Mouse (Mus musculus) megakaryocyte, embryonic 14.5 days (primary cell): ENCODE results near the gene Pde4d.

Experiments
- FLI1 ChIP-seq: IDR thresholded peaks from 2 replicates; pipeline ENCODE4 v1.6.1; 2012; ENCODE audit warnings: low read length, inconsistent platforms, mixed read lengths
- GATA1 ChIP-seq: IDR thresholded peaks from 3 replicates; pipeline ENCODE4 v1.6.1; 2012; ENCODE audit warnings: mixed read lengths, low read length, inconsistent platforms, borderline replicate concordance

DNA sequence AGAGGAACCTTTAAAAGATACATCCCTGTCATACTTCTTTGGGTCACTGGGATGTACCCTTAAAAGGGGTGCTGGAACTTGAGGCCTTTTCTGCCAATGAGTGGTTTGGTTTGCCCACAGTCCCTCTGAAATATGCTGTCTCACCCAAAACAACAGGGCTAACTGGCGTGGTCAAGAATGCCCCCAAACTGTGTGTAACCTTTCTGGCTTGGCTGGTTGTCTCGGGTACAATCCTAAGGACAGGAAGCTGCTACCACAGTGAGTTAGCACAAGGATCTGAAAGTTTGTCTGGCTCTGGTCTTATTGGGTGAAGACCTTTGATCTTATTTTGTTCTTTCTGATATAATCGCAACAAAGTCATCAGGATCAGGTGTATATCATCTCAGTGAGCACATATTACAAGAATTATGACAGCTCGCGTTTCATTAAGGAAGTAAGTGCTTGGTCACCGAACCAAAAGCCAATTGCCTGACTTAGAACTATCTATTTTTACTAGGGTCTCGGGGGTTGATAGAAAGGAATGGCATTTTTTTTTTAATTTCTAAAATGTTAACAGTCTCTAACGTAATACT, 1165.6 kb downstream of the Pde4d start:
- TF ChIP-seq GATA1 (no peak), FLI1 (no peak)
